Mouse (Mus musculus) lung, embryonic 16.5 days (tissue): Measurements from ENCODE around the gene 1700023F06Rik. TPM values are rescaled to one million over a fixed set of nuclear protein-coding genes. Genes with fewer than 3 reads are reported as not detected.

Experiments used
- ATAC-seq: fragments of 200-750 bp; cut with Nextera tagmentation; 2 replicates; pipeline ENCODE4 v1.8.0; 2017; ENCODE audit warnings: low read depth, mild to moderate bottlenecking, moderate library complexity
- H3K27ac ChIP-seq: fragments of 300-500 bp; sonication (generic); 2 replicates; pipeline ENCODE4 v1.5.1; 2014; ENCODE audit warnings: mild to moderate bottlenecking, control low read depth, low read length
- H3K27me3 ChIP-seq: fragments of 300-500 bp; sonication (generic); 2 replicates; pipeline ENCODE4 v1.6.1; 2014; ENCODE audit warnings: low read depth, low read length, mixed read lengths; ENCODE audit not compliant: control insufficient read depth, insufficient read depth
- H3K36me3 ChIP-seq: fragments of 300-500 bp; sonication (generic); 2 replicates; pipeline ENCODE4 v1.6.1; 2014; ENCODE audit warnings: low read length; ENCODE audit not compliant: control insufficient read depth, insufficient read depth
- H3K4me1 ChIP-seq: fragments of 300-500 bp; sonication (generic); replicated peaks from 2 replicates; pipeline ENCODE4 v1.6.1; 2014; ENCODE audit warnings: low read length, mixed read lengths; ENCODE audit not compliant: control insufficient read depth, insufficient read depth
- H3K4me2 ChIP-seq: fragments of 300-500 bp; sonication (generic); 2 replicates; pipeline ENCODE4 v1.6.1; 2014; ENCODE audit warnings: low read depth, low read length, control low read depth
- H3K4me3 ChIP-seq: fragments of 300-500 bp; sonication (generic); 2 replicates; pipeline ENCODE4 v1.5.1; 2014; ENCODE audit warnings: mild to moderate bottlenecking, low read length, control low read depth
- H3K9ac ChIP-seq: fragments of 300-500 bp; sonication (generic); 2 replicates; pipeline ENCODE4 v1.6.1; 2014; ENCODE audit warnings: low read length, control low read depth
- H3K9me3 ChIP-seq: fragments of 300-500 bp; sonication (generic); 2 replicates; pipeline ENCODE4 v1.6.1; 2016; ENCODE audit warnings: low read length; ENCODE audit not compliant: control insufficient read depth
- WGBS: fragments of 180-500 bp; shearing (Covaris S2); extraction: QIAGEN DNeasy Blood & Tissue Kit; methylation state at CpG from one replicate; pipeline ENCODE4 v1.1.7; 2014; 5-methylcytosine and 5-hydroxymethylcytosine counted together
- polyA plus RNA-seq: library from polyadenylated mRNA; unstranded; fragments of >200 nt; fragmentation: Nextera tagmentation; extraction: Ambion mirVana; gene quantifications from 2 replicates; pipeline ENCODE4 v1.2.1, GENCODE M21; 2015

1700023F06Rik gene
- polyA plus RNA-seq, 1 experiment from 2014 or later = 0.44 TPM

GRCm38 (mm10) chr11:103168690-103169390 is 39.5 kb downstream of the 1700023F06Rik start:
- peaks cover 7% of the 10 kb centered on the region for H3K4me1 ChIP-seq
- peaks cover 25% of the 10 kb centered on the region for H3K27me3 ChIP-seq

DNA sequence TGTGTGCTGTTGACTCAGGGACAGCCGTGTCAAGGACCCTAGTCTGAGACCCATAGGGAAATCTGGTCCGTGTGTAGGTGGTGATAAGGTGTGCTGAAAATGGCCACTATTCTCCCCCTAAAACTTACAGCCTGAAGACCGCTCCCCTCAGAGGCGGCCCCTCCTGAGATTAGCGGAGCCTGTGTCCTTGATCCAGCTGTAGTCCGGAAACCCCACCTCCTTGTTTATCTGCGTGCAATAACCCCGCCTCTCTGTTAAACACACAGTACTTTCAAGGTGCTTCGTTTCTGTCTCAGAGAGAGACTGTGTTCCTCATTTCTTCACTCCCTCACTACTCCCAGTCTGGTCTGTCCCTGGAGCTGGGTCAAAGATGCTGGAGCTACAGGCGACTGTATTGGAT is 44.0 kb downstream of the 1700023F06Rik start:
- no peaks in the 10 kb centered on the region for H3K27me3 ChIP-seq
- no peaks in the 10 kb centered on the region for H3K9me3 ChIP-seq
- no peak overlapping the region for H3K4me3 ChIP-seq
- H3K9ac ChIP-seq = no peak overlapping the region
- no peak overlapping the region; the same call in 1 of the 2 replicates for H3K4me2 ChIP-seq
- WGBS = 14% methylated on average over 10 of the region's 10 CpGs
- no peaks in the 10 kb centered on the region; the same call in 1 of the 2 replicates for H3K36me3 ChIP-seq
- H3K27ac ChIP-seq = no peak overlapping the region
- no peaks in the 10 kb centered on the region for H3K4me1 ChIP-seq
- no peak for ATAC-seq

More at GRCm38 (mm10) chr11:103168690-103169390, 39.5 kb downstream of the 1700023F06Rik start:
- H3K4me3 ChIP-seq = no peak overlapping the region
- 22% methylated on average over 9 of the region's 9 CpGs for WGBS
- ATAC-seq = no peak
- H3K36me3 ChIP-seq = no peaks in the 10 kb centered on the region; the same call in 1 of the 2 replicates
- no peak overlapping the region for H3K9ac ChIP-seq
- H3K9me3 ChIP-seq = no peaks in the 10 kb centered on the region
- H3K27ac ChIP-seq = no peak overlapping the region
- H3K4me2 ChIP-seq = no peak overlapping the region

DNA sequence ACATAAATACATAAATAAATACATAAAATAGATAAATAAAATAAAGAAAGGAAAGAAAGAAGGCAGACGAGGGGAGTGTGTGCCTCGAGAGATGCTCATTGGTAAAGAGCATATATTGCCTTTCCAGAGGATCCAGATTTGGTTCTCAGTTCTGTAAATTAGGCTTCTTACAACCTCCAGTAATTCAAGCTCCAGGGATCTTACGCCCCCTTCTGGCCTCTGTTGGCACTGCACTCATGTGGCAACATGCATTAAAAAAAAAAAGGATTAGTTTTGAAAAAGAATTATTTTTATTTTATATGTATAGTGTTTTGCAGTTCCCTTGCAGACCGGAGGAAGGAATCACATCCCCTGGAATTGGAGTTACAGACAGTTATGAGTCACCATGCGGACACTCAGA is 46.2 kb downstream of the 1700023F06Rik start:
- no peaks in the 10 kb centered on the region for H3K27me3 ChIP-seq
- H3K9ac ChIP-seq = no peak overlapping the region
- H3K4me3 ChIP-seq = no peak overlapping the region
- no peak overlapping the region for H3K27ac ChIP-seq
- peaks cover 6% of the 10 kb centered on the region for H3K4me1 ChIP-seq
- H3K36me3 ChIP-seq = no peaks in the 10 kb centered on the region; the same call in 1 of the 2 replicates
- H3K9me3 ChIP-seq = no peaks in the 10 kb centered on the region
- WGBS = 83% methylated on average over 5 of the region's 5 CpGs
- no peak for ATAC-seq
- no peak overlapping the region for H3K4me2 ChIP-seq

GRCm38 (mm10) chr11:103161449-103161848 is 46.9 kb downstream of the 1700023F06Rik start:
- no peaks in the 10 kb centered on the region for H3K9me3 ChIP-seq
- no peaks in the 10 kb centered on the region; the same call in 1 of the 2 replicates for H3K36me3 ChIP-seq
- no peaks in the 10 kb centered on the region for H3K27me3 ChIP-seq
- no peak overlapping the region for H3K4me2 ChIP-seq
- no peak overlapping the region for H3K4me3 ChIP-seq
- H3K9ac ChIP-seq = no peak overlapping the region
- 74% methylated on average over 7 of the region's 7 CpGs for WGBS
- peaks cover 6% of the 10 kb centered on the region for H3K4me1 ChIP-seq
- ATAC-seq = no peak
- H3K27ac ChIP-seq = no peak overlapping the region

GRCm38 (mm10) chr11:103160738-103161137 is 47.6 kb downstream of the 1700023F06Rik start:
- H3K9me3 ChIP-seq = no peaks in the 10 kb centered on the region
- WGBS = 77% methylated on average over 11 of the region's 11 CpGs
- ATAC-seq = no peak

GRCm38 (mm10) chr11:103158621-103159478 is 49.5 kb downstream of the 1700023F06Rik start:
- Histone ChIP-seq H3K36me3 (no peaks in the 10 kb centered on the region), H3K9me3 (no peaks in the 10 kb centered on the region), H3K27ac (peak overlapping the region; percentile 45; the same call in 1 of the 2 replicates), H3K4me1 (peaks cover 6% of the 10 kb centered on the region), H3K4me2 (peak overlapping the region; percentile 77), H3K27me3 (no peaks in the 10 kb centered on the region), H3K9ac (peak overlapping the region; percentile 62), H3K4me3 (peak overlapping the region; percentile 42)
- WGBS = 1% methylated on average over 25 of the region's 25 CpGs
- ATAC-seq = peak; percentile 97

More at GRCm38 (mm10) chr11:103160738-103161137, 47.6 kb downstream of the 1700023F06Rik start:
- Histone ChIP-seq H3K4me3 (no peak overlapping the region), H3K27me3 (no peaks in the 10 kb centered on the region), H3K9ac (no peak overlapping the region), H3K4me1 (peaks cover 6% of the 10 kb centered on the region), H3K27ac (no peak overlapping the region), H3K36me3 (no peaks in the 10 kb centered on the region; the same call in 1 of the 2 replicates), H3K4me2 (no peak overlapping the region)

- ATAC-seq = no peak
- Histone ChIP-seq H3K27ac (no peak overlapping the region), H3K4me2 (no peak overlapping the region), H3K4me1 (no peaks in the 10 kb centered on the region), H3K36me3 (no peaks in the 10 kb centered on the region), H3K9me3 (no peaks in the 10 kb centered on the region), H3K27me3 (no peaks in the 10 kb centered on the region), H3K9ac (no peak overlapping the region), H3K4me3 (no peak overlapping the region)
- WGBS = 94% methylated on average over 4 of the region's 4 CpGs
These were observed 58.6 kb downstream of the 1700023F06Rik start for GRCm38 (mm10) chr11:103149771-103150170.
